Mouse (Mus musculus) granulocyte monocyte progenitor cell, adult 5-6 weeks (primary cell): ENCODE data around the gene Amn1. TPM values are rescaled to one million over a fixed set of nuclear protein-coding genes. Genes with fewer than 3 reads are reported as not detected.

Experiments
- ATAC-seq: replicated peaks from 2 replicates; pipeline ENCODE4 v1.8.0; 2016; ENCODE audit warnings: mild to moderate bottlenecking, moderate TSS enrichment, inconsistent platforms; ENCODE audit not compliant: poor library complexity, severe bottlenecking
- total RNA-seq, 2 experiments: library from RNA; stranded (forward) in 1 of 2; stranded (reverse) in 1 of 2; fragments of 200-712, 200-1000 nt in 1 of 2; fragments of >200 nt in 1 of 2; fragmentation: Nextera tagmentation in 1 of 2; gene quantifications; 2 replicates each; pipeline ENCODE4 v1.2.3; 2014 to 2017

Gene Amn1
- total RNA-seq, 2 experiments from 2014 or later = 6.1 to 10.1 TPM

- ATAC-seq = peak; percentile 97
These were observed 68.7 kb downstream of the Amn1 start for GRCm38 (mm10) chr6:149119853-149120252.

DNA sequence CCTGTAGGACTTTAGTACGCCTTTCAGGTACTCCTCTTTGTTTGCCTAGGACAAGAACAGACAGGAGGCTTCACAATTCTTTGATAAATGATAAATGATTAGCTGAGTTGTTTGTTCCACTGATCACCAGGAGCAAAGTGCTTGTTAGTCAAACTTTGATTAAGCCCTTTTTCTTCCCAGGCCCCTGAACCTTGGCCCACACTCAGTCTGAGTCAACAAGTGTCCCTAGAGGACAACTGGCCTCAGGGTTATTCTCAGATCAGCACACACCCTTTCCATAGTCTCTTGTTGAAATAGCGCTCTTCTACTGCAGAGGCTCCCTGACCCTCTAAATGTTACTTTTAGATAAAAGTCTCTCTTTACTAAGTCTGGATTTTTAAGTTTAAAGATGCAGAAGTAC lies 69.6 kb downstream of the Amn1 start:
- no peak for ATAC-seq

- no peak for ATAC-seq
These were observed 71.5 kb downstream of the Amn1 start for GRCm38 (mm10) chr6:149116992-149117391.

DNA sequence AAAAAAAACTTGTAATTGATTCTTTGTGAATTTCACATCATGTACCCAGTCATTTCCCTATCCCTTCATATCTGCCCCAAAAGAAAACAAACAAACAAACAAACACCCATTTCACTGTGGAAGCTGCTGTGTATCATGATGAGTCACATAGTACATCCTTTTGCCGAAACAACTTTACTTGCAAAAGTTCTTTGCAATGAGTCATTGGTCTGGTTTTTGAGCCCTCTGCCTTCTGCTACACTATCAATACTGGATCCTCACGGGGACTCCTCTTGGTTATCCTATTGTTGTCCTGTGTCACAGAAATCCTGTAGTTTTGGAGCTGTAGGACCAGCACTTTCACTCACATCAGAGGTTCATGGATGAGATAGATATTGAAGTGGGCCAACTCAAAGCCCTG lies 79.6 kb downstream of the Amn1 start:
- no peak for ATAC-seq

DNA sequence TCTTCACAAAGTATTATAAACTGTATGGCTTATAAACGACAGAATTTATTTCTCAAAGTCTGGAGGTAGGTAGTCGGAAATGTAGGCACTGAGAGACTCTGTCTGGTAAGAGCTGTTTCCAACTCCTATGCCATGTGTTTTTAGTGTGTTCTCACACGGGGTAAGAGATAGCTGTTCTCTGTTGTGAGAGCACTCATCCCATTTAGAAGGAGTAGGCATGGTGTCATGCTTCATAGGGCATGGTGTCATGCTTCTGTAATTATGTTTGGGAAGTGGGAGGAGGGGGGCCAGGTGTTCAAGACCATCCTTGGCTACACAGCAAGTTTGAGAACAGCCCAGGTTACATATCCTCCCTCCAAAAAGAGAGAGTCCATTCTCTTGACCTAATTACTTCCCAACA lies 80.9 kb downstream of the Amn1 start:
- ATAC-seq = no peak

Other genes starting within 250 kb of the Amn1 start
- 45.4 and 55.1 TPM in 2 replicates for gene Sinhcaf, start 242.2 kb downstream of the Amn1 start, total RNA-seq (2014; fragmentation: Nextera tagmentation)
- 106 and 131 TPM in 2 replicates for gene Sinhcaf, start 242.2 kb downstream of the Amn1 start, total RNA-seq (2017)
- gene Dennd5b, start 87.0 kb downstream of the Amn1 start, total RNA-seq (2014; fragmentation: Nextera tagmentation) = 2.0 and 4.0 TPM in 2 replicates
- 0.67 and 0.95 TPM in 2 replicates for gene Dennd5b, start 87.0 kb downstream of the Amn1 start, total RNA-seq (2017)
- gene Gm10203, start 58.5 kb downstream of the Amn1 start, total RNA-seq (2014; fragmentation: Nextera tagmentation) = not detected in 2 replicates
- not detected in 2 replicates for gene Gm10203, start 58.5 kb downstream of the Amn1 start, total RNA-seq (2017)
- 7.8 and 23.3 TPM in 2 replicates for gene Etfbkmt, start 48.9 kb downstream of the Amn1 start, total RNA-seq (2014; fragmentation: Nextera tagmentation)
- gene Etfbkmt, start 48.9 kb downstream of the Amn1 start, total RNA-seq (2017) = 6.1 and 10.3 TPM in 2 replicates
- gene Resf1, start 120.7 kb upstream of the Amn1 start, total RNA-seq (2014; fragmentation: Nextera tagmentation) = 26.0 and 26.5 TPM in 2 replicates
- 29.9 and 47.7 TPM in 2 replicates for gene Resf1, start 120.7 kb upstream of the Amn1 start, total RNA-seq (2017)
- gene Bicd1, start 220.2 kb upstream of the Amn1 start, total RNA-seq (2014; fragmentation: Nextera tagmentation) = 2.4 and 5.4 TPM in 2 replicates
- 6.2 and 8.7 TPM in 2 replicates for gene Bicd1, start 220.2 kb upstream of the Amn1 start, total RNA-seq (2017)